Mouse (Mus musculus) retina, postnatal 7 days (tissue): Measurements from ENCODE around the gene Rtp2.

Experiments used
- DNase-seq: peaks from one replicate; pipeline ENCODE4 v3.0.0-alpha.2; 2012; ENCODE audit warnings: low read depth, low spot score

Rtp2 gene

GRCm38 (mm10) chr16:23890636-23891035, 41.6 kb downstream of the Rtp2 start, which contains the start of gene Sst:
Sst (minus strand) TSS chr16:23890958.
- no peak for DNase-seq

DNA sequence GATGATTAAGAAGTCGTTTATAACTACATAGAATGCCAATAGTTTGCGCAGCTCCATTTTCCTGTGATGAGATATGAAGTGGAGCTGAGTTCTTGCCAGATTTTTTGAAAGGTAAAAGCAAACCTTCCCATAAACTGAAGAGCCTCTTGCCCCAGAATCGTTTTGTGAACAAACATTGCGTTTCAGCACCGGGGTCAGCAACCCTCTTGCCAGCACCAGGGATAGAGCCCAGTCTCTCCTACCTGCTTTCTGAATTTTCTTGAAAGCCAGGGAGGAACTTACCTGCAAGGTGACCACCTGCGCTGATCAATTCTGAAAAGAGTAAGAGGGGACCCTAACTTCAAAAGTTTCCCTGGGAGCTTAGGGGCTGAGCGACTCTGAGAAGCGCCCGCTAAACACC, 42.0 kb downstream of the Rtp2 start:
- DNase-seq = no peak

GRCm38 (mm10) chr16:23887910-23888579, 44.1 kb downstream of the Rtp2 start:
- no peak for DNase-seq

GRCm38 (mm10) chr16:23885098-23885497, 47.1 kb downstream of the Rtp2 start:
- no peak for DNase-seq
